In the genomic region with DNA sequence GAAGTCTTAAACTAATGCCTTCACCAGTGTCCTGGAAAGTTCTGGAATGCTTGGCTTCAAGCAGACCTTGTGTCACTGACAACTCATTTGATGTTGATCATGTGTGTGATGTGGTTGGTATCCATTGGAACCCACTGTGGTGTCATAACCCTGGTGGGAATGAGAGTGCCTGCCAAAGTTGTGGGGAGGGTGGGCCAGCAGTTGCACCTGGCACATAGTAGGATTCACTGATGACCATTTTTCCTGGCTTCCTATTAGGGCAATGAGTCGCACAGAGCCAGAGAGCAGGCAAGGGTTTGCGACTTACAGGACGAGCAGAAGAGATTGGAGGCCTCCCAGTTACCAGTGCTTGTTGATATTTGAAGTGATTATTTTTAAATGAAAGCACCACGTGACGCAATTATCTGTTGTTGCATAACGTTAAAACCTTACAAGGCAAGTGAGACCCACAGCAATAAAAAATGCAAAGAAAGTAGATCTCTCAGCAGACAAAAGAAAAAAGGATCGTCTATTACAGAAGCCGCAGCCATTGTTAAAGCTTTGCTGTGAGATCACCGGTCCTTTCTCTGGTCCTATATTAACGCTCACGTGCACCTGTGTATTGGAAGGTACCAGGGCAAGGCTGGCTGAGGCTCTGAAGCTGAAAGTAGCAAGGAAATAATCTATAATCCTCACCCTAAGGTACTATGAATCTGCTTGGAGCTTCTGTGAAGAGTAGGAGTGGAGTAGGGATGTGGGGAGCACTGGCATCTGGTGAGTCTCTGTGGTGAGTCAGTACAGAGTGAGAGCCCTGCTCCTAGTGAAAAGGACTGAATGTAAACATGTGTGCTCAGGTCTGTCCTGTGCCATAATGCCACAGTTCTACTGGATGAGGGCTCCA, we compare ENCODE assay signal across 9 mouse cellular contexts.
DNase-seq lines count a peak whose midpoint lies in the region; ATAC-seq and TF ChIP-seq lines count a peak whose summit lies in the region.
"Had no signal": no experiment of that assay in that cellular context is flagged by ENCODE, and none has a peak within 500 bp of the region (broad histone marks: within the 10 kb centered on the region; RNA-seq: fewer than 3 reads in every experiment).

No protein-coding gene starts in this region.

- peak overlapping the region; percentile 48; the same call in 1 of the 2 replicates for H3K9ac ChIP-seq in heart, adult 2 months (ENCODE audit: low read depth, low read length)
- no peak overlapping the region for H3K9ac ChIP-seq in heart, embryonic 11.5 days (ENCODE audit: low read depth, low read length)
- no peak overlapping the region for H3K9ac ChIP-seq in lung, embryonic 15.5 days
- no peak overlapping the region for H3K9ac ChIP-seq in limb, embryonic 15.5 days

- H3K27ac ChIP-seq in heart, adult 2 months: peak overlapping the region; percentile 83
- H3K27ac ChIP-seq in heart, embryonic 11.5 days (ENCODE audit: low read depth, low read length): no peak overlapping the region
- peak overlapping the region; percentile 40; the same call in 1 of the 2 replicates for H3K27ac ChIP-seq in lung, embryonic 15.5 days
- H3K27ac ChIP-seq in limb, embryonic 15.5 days: peak overlapping the region; percentile 84
- H3K27ac ChIP-seq: liver, embryonic 15.5 days had no signal

- H3K79me2 ChIP-seq in heart, adult 2 months (replicated peaks; ENCODE audit: control insufficient read depth, insufficient read depth, low read length): no peaks in the 10 kb centered on the region

- H3K4me2 ChIP-seq in heart, embryonic 11.5 days: no peak overlapping the region
- no peak overlapping the region for H3K4me2 ChIP-seq in lung, embryonic 15.5 days
- no peak overlapping the region for H3K4me2 ChIP-seq in limb, embryonic 15.5 days

- DNase-seq in heart, adult 2 months: peak in 1 of 2 experiments; percentile 29
- no peak for DNase-seq in lung, postnatal 14 days
- peak; percentile 60 for DNase-seq in adipocyte (ENCODE audit: low spot score)
- DNase-seq in adrenal gland, postnatal 14 days: no peak

- no peak overlapping the region for H3K4me3 ChIP-seq in heart, adult 2 months
- H3K4me3 ChIP-seq in heart, embryonic 11.5 days (ENCODE audit: low read depth, low read length): no peak overlapping the region
- H3K4me3 ChIP-seq in lung, embryonic 15.5 days: no peak overlapping the region
- no peak overlapping the region for H3K4me3 ChIP-seq in limb, embryonic 15.5 days
- H3K4me3 ChIP-seq: liver, embryonic 15.5 days had no signal

- 74% methylated on average over 11 of the region's 11 CpGs for WGBS in heart, adult 2 months
- 80% methylated on average over 11 of the region's 11 CpGs for WGBS in heart, embryonic 11.5 days (ENCODE audit: insufficient replicate concordance)
- WGBS in lung, embryonic 15.5 days: 65% methylated on average over 11 of the region's 11 CpGs
- 62% methylated on average over 11 of the region's 11 CpGs for WGBS in limb, embryonic 15.5 days

- no peaks in the 10 kb centered on the region for H3K9me3 ChIP-seq in heart, embryonic 11.5 days (replicated peaks; ENCODE audit: control insufficient read depth, low read length)
- no peaks in the 10 kb centered on the region for H3K9me3 ChIP-seq in lung, embryonic 15.5 days
- H3K9me3 ChIP-seq in limb, embryonic 15.5 days: no peaks in the 10 kb centered on the region
- H3K9me3 ChIP-seq: liver, embryonic 15.5 days had no signal

- no peak for ATAC-seq in heart, embryonic 11.5 days (replicated peaks; ENCODE audit: insufficient number of reproducible peaks, low FRiP score, low TSS enrichment)
- no peak for ATAC-seq in lung, embryonic 15.5 days (ENCODE audit: borderline replicate concordance, extremely low read depth, low FRiP score, low TSS enrichment)
- ATAC-seq in limb, embryonic 15.5 days (ENCODE audit: insufficient number of reproducible peaks, low FRiP score, low TSS enrichment, low read depth): no peak
- no peak for ATAC-seq in megakaryocyte-erythroid progenitor cell, adult 5-6 weeks (replicated peaks; ENCODE audit: low FRiP score, low TSS enrichment, poor library complexity, severe bottlenecking)

- intact Hi-C loops in heart, adult 2 months (cut with DNase I): loop anchor here (2.0 kb wide), 2 partner anchors 29 to 39 kb away; no protein-coding TSS in a partner anchor

- TF ChIP-seq CTCF in heart, adult 2 months (IDR thresholded peaks at IDR 0.05): no peak

- H3K27me3 ChIP-seq in heart, adult 2 months (ENCODE audit: control insufficient read depth, insufficient read depth, low read length): no peaks in the 10 kb centered on the region
- H3K27me3 ChIP-seq in heart, embryonic 11.5 days (ENCODE audit: control insufficient read depth, insufficient read depth, low read length): no peaks in the 10 kb centered on the region
- no peaks in the 10 kb centered on the region for H3K27me3 ChIP-seq in lung, embryonic 15.5 days
- H3K27me3 ChIP-seq in limb, embryonic 15.5 days: no peaks in the 10 kb centered on the region

- H3K4me1 ChIP-seq in heart, adult 2 months (ENCODE audit: control insufficient read depth, insufficient read depth, low read length): peaks cover 33% of the 10 kb centered on the region
- peaks cover 14% of the 10 kb centered on the region for H3K4me1 ChIP-seq in heart, embryonic 11.5 days (ENCODE audit: control insufficient read depth, insufficient read depth, low read length)
- peaks cover 49% of the 10 kb centered on the region for H3K4me1 ChIP-seq in lung, embryonic 15.5 days
- peaks cover 48% of the 10 kb centered on the region for H3K4me1 ChIP-seq in limb, embryonic 15.5 days

- no peak for TF ChIP-seq EP300 in heart, adult 2 months (IDR thresholded peaks at IDR 0.05; ENCODE audit: insufficient read depth, low read depth, low read length)

- peaks cover 8% of the 10 kb centered on the region; the same call in 1 of the 2 replicates for H3K36me3 ChIP-seq in heart, adult 2 months (ENCODE audit: control insufficient read depth, insufficient read depth, low read length)
- no peaks in the 10 kb centered on the region for H3K36me3 ChIP-seq in heart, embryonic 11.5 days (ENCODE audit: control insufficient read depth, insufficient read depth, low read length)
- no peaks in the 10 kb centered on the region for H3K36me3 ChIP-seq in lung, embryonic 15.5 days
- H3K36me3 ChIP-seq in limb, embryonic 15.5 days: no peaks in the 10 kb centered on the region
- H3K36me3 ChIP-seq: liver, embryonic 15.5 days had no signal

- TF ChIP-seq POLR2A in heart, adult 2 months (IDR thresholded peaks at IDR 0.05; ENCODE audit: insufficient read depth, low read depth, low read length): no peak
